Mouse (Mus musculus) heart, adult 8-10 months (tissue): ENCODE data around the gene Atox1. TPM values are rescaled to one million over a fixed set of nuclear protein-coding genes. Genes with fewer than 3 reads are reported as not detected.
A peak's percentile ranks its signal among the peaks of the same experiment; 100 is the strongest.

Experiments used
- DNase-seq: peaks from one replicate; pipeline ENCODE4 v3.0.0; 2022; ENCODE audit warnings: low spot score
- microRNA-seq: library from miRNA; unstranded; fragments of <30 nt; microRNA quantifications from one replicate; pipeline ENCODE4 v1.2.0, GENCODE M21; 2022
- total RNA-seq, 4 experiments: library from RNA; stranded (reverse); gene quantifications; 2 replicates each; pipeline ENCODE4 v1.2.4; 2022

Gene Atox1
- total RNA-seq, 4 experiments from 2014 or later = 94.6 to 115 (median 104) TPM

- peak; percentile 67 for DNase-seq
Observed at GRCm38 (mm10) chr11:55414314-55414713, 46.7 kb downstream of the Atox1 start.

DNA sequence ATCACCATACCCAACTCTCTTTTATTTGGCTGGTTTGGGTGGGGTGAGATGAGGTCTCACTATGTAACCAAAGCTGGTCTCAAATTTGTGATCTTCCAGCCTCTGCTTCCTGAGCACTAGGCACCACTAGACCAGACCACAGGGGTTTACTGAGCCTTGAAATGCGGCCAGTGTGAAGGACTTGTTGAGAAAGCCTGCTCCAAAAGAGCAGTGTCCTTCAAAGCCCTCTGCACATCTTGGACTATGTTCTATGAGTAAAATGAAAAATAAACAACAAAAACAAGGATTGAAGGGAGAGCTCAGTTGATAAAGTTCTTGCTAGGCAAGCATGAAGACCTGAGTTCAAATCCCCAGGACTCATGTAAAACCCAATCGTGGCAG lies 47.6 kb downstream of the Atox1 start:
- no peak for DNase-seq

GRCm38 (mm10) chr11:55412680-55413415 lies 48.2 kb downstream of the Atox1 start:
- no peak for DNase-seq

DNA sequence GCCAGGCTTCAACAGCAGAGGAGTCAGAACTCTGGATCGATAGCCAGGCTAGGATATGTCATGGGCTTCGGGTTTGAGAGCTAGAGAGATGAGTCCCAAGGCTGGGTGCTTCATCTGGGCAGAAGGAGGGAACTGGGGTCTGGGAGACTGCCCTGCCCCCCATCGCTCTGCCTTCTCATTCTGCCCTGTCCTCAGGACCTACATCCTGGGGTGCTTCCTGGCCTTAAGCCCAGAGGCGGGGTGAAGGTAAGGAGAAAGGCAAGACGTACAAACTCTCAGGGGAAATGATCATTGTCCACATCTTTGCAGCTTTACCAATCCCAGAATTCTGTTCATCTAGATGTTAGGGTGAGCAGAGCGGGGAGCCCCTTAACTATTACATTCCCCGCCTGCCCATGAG lies 49.0 kb downstream of the Atox1 start:
- DNase-seq = no peak

DNA sequence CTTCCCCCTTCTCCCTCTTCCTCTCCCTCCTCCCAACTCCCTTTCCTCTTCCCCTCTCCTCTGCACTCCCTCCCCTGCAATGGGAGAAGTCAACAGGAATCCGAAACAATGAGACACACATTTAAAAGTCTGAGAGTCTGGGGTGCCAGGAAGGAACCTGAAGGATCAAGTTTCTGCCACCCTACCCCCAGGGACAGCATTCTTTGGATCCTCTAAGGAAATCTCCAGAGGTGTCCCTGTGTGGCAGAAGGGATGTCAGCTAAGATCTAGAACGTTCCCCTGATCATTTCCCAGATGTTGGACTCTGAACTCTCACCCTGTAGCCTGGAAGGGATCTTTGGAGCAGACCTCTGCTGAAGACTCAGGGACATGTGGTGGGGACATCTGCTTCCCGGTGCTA lies 50.5 kb downstream of the Atox1 start:
- DNase-seq = no peak

GRCm38 (mm10) chr11:55410005-55410404 lies 51.0 kb downstream of the Atox1 start:
- no peak for DNase-seq

DNA sequence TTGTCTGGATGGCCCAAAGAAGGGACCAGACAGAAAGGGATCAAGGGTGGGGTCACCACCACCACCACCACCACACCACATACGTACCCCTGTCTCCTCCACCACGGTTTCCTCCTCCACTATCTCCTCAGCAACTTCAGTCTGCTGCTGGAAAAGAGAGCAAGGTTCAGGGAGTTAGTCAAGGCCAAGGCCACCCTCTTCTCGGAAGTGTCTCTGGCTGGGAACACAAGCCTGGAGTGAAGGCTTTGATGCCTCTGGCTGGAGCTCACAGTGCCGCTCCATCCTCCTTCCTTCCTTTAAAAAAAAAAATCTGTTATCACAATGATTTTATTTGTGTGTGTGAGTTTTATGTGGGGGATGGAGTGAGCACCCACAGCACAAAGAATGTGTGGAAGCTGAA lies 53.9 kb downstream of the Atox1 start:
- DNase-seq = no peak

DNA sequence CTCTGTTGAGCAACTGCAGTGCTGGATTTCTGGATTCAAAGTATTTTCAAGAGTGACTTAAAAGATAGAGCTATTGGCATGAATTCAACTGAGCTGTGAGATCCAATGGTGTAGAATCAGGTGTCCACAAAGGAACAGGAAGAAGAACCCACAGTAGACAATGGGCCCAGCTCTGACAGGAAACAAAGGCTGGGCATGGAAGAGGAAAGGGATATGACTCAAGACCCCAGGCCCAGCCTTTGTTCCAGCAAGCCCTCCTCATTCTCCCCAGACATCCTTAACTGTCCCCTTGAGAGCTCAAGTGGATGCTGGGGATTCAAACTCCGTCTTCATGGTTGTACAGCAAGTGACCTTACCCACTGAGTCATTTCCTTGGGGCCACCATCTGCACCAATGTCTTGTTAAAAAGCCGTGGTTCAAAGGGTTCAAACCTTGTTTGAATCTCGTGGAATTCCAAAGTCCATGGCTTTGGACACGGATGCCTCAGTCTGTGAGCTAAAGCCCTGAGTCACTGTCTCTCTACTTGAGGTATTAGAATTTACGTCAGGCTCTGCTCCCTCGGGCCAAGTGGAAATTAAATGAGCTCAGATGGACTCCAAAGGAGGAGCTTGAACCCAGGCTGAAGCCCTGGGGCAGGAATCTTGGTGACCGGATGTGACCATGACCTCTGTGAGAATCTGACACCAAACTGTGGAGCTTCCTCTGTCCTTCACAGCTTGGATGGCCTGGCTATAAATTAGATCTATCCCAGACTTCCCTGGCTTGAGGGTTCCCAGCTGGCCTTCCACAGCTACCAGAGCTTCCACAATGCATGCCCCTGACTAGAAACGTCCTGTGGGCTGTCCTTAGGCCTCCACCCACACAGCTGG lies 55.2 kb downstream of the Atox1 start:
- DNase-seq = peak; percentile 72

DNA sequence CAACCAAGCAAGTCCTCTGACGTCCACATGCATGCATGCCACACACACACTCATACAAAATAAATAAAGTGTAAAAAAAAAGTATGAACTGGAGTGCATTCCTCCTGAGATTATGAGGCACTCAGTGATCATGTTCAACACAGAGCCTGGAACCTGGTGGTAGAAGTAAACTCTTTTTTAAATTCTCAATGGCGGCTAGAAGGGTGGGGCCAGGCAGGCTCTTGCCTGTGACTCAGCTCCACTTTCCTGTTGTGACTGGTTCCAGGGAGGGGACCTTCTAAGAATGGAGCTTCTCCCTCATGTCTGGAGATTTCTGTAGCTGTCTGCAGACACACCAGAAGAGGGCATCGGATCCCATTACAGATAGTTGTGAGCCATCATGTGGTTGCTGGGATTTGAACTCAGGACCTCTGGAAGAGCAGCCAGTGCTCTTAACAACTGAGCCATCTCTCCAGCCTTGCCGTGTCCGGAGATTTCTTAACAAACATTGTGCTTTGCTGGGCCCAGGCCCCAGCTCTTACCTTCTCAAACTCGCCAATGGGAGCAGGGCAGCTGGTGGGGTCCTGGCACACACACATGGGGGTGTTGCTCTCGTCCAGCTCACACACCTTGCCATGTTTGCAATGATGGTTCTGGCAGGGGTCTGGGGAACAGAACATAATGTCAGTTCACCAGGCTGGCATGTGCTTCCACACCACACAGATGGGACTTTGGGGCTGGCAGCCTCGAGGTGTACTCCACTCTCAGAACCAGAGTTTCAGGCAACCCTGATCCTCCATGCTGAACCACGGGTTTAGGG lies 56.2 kb downstream of the Atox1 start:
- DNase-seq = no peak

DNA sequence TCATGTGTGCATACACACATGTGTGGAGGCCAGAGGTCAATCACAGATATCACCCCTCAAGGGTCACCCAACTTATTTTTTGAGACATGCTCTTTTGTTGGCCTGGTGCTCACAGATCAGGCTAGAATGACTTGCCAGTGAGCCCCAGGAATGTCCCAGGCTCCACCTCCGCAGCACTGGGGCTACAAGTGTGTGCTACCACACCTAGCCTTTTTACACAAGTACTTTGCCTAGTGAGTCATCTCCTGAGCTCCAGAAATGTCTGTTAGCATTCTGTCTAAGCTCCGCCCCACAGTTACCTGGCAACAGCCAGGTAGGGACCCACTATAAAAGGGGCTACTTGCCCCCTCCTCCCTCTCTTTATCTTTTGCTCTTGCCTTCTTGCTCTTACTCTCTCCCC lies 60.2 kb downstream of the Atox1 start:
- no peak for DNase-seq

- no peak for DNase-seq
Observed at GRCm38 (mm10) chr11:55398371-55398770, 62.7 kb downstream of the Atox1 start.

- peak; percentile 72 for DNase-seq
Observed at GRCm38 (mm10) chr11:55397441-55397840, 63.6 kb downstream of the Atox1 start.

DNA sequence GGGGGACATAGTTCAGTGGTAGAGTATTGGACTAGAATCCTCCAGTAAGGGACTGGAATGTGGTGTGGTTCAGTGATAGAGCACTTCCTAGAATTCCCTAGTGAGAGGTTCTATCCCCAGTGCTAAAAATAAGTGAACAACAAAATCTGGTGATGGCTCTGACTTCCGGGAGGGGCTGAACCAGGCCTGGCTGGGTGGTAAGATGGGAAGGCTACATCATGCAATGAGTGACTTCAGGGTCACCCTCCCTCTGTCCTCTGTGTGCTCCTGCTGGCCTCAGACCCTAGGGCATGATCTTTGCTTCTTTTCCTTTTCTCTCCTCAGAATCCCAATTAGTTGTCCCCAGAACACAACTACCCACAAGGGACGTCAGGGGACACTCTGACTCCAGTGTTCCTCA lies 64.0 kb downstream of the Atox1 start:
- DNase-seq = no peak

Small RNA genes within 50 kb of the gene (microRNA-seq; reads per million reads assigned to microRNA genes)
- not detected for gene Mir7652

Other genes with a start within 250 kb of the Atox1 start
- under 1 TPM; 0.08 to 0.20 (median 0.11) TPM for gene Fat2, start 124.7 kb downstream of the Atox1 start, total RNA-seq
- 100 to 1,000 TPM; 202 to 357 (median 299) TPM for gene Sparc, start 38.1 kb downstream of the Atox1 start, total RNA-seq
- 10 to 100 TPM; 39.4 to 45.2 (median 42.4) TPM for gene G3bp1, start 8.4 kb upstream of the Atox1 start, total RNA-seq
- not detected for gene Glra1, start 147.0 kb upstream of the Atox1 start, total RNA-seq